Mouse (Mus musculus): ENCODE measurements around the gene Nifk.

The Nifk gene

DNA sequence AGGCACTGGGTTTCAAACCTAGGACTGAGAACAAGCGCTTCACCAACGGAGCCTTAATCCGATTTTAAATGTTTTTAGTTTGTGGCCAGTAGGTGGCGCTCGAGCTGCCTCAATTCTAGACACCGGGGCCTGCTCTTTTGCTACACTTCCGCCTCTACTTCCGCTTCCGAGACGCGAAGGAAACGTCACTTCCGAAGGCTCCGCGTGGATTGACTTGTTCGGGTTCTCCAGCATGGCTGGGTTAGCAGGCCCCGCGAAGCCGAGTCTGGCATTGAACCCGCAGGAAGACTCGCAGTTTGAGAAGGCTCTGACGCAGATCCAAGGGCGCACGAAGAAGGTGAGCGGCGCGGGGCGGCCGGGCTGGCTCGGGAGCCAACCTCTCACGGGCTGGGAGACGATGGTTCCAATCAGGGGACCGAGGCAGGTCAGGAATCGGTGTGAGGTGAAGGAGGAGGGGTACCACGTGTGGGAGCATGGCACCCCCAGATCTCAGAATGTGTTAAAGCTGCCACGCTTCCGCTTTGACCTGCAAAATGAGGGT lies at the start of gene Nifk:
Gene Nifk (plus strand): TSS at position 179 of the 541 bp plus-strand sequence.
- DNase-seq (ENCODE audit: low read depth), result peak; percentile 98

DNA sequence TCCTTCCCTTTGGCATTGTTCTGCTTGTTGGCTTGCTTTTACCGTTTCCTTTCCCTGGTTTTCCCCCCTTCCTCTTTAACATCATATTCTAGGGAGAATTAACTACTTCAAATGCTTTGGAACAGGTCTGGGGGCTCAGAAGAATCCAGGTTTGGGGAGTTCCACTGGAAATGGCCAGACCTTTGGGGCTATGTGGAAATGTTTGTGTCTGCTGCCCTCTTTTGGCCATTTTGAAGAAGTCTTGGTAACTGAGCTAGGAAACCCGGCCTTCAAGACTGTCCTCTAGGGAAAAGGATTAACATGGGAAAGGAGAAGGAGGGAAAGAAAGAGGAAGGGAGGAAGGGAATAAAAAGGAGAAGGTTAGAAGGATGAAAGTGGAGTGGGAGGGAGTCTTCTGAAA lies 46.5 kb upstream of the Nifk start:
- peak; percentile 68 for DNase-seq (ENCODE audit: low read depth)

DNA sequence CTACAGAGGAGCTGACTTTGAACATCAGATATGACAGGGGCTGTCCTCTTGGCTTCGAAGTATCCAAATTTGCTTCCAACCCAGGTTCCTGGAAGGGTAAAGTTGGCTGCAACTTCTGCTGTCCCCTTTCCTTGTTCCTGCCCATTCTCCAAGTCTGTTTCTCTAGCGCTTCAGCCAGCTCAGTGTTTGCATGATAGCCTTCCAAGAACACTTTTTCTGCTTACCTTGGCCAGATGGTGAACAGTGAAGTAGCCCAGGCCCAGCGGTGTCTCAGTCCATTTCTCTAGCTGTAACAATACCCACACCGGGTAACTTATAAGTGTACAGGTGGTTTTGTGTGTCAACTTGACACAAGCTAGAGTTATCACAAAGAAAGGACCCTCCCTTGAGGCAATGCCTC lies 29.3 kb upstream of the Nifk start:
- no peak for DNase-seq (ENCODE audit: low read depth)

DNA sequence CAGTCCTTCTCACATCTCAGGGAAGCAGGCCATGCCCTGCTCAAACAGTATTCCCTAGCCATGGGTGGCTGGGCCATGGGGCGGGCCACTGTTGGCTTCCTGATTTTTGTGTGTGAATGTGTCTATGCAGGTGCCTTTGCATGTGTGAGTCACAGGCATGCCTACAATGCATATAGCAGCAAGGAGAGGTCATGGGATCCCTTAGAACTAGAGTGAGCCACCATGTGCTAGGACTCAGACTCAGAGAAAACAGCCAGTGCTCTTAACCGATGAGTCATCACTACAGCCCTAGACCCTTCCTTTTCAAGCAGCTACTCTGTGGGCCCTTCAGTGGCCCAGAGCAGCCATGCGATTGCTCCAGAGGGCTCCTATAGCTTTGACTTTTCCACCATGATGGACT lies 27.4 kb upstream of the Nifk start:
- DNase-seq (ENCODE audit: low read depth), result peak; percentile 13

DNA sequence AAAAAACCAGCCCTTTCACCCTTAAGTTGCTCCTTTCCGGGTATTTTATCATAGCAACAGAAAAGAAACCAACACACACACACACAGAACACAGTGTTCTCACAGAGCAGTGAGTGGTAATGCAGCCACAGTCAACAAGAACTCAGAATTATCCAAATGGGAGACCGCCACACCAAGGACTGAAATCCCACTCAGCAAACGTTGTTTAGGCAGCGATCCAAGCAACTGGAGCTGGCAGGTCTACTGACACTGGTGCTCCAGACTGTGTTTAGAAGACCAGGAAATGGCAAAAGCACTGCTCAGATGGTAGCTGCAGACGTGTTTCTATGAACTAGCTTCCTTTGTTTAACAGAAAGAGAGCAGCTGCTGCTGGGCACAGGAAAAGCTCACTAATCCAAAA lies 26.8 kb upstream of the Nifk start:
- DNase-seq (ENCODE audit: low read depth), result no peak

DNA sequence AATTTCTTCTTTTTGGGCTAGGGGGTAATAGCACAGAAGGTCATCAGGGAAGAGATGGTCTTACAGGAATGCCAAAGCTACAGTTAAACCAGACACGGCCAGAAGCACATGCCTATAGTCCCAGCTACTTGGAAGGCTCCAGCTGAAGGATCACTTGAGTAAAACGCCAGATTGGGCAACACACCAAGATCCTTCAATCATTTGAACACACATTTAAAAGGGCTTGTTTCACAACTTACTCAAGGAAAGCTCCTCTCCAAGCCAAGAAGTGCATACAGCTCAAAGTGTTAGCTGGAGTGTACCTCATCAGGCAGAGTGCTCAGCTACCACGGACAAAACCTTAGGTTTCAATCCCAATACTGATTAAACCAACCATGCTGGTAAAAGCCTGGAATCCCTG lies 25.0 kb upstream of the Nifk start:
- DNase-seq (ENCODE audit: low read depth), result no peak

DNA sequence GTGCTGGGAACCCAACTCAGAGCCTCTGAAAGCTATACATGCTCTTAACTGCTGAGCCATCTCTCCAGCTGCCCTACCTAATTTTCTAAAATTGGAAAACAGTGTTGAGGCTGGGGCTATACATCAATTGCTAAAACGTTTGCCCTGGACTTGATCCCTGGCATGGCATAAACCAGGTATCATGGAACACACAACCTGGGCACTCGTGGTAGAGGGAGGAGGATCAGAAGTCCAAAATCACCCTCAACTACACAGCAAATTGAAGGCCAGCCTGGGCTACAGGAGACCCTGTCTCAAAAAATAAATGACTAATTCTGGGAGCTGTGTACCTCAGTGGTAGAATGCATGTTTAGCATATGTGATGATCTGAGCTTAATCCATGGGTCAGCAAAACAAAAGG lies 23.9 kb upstream of the Nifk start:
- no peak for DNase-seq (ENCODE audit: low read depth)

DNA sequence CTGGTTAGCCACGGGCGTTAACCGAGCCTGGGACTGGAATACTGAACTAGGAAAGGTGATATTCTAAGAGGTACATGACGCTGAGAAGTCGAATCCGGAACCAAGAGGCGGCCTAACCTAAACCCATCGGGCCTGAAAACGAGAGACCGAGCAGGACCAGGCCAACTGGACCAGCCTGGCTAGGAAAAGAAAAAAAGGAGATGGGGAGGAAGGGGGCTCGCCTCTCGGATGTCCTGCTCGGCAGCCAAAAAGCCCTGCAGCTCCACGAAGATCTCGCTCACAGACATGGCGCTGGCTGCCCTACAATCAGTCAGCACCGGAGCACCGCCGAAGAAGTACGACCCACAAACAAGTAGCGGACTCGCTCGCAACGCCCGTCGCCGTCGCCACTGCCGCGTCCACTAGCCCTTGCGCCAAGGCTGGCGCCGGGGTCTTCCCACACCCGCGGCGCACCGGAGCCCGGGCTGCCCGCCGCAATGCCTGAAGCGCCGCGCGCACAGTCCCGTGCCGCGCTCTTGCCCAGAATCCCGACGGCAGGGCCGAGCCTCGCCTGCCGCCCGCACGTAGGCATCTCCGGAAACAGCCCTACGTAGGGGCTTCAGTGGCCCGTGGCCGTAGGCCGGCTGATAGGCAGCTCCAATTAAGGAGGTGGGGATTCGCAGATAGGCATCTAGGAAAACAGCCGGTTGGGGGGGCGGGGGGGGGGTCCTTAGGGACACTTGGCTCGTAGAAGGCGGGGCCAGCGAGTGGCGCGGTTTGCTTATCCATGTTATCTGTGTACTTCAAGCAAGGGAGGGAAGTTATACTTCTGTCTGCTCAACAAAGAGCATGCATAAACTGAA lies 10.6 kb upstream of the Nifk start:
- DNase-seq (ENCODE audit: low read depth), result peak; percentile 94

DNA sequence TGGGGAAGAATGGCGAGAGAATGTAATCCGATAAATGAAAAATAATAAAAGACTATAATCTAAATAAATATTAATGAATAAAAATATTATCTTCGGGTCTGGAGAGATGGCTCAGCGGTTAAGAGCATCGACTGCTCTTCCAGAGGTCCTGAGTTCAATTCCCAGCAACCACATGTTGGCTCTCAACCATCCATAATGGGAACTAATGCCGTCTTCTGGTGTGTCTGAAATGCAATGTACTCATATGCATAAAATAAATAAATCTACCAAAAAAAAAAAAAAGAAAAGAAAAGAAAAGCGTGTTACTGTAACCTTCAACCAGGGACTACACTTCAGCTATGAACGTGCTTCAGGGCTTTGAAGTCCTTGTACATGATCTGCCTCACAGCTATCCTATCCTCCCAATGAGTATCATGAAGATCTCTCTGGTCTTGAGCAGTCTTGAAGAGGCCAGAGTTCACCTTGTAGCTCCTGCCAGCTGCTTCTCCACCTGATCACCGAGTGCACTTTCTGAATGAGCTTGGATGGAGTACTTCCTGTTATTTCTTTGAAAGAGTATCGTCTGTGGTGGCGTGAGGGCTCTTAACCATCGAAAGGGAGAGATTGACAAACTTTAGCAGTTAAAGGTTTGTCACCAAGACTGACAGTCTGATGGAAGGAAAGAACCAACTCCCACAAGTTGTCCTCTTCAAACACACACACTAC lies 9.9 kb upstream of the Nifk start, which contains the start of gene Tsn:
Gene Tsn (minus strand): TSS at position 118 of the 705 bp plus-strand sequence.
- peak; percentile 13 for DNase-seq (ENCODE audit: low read depth)

DNA sequence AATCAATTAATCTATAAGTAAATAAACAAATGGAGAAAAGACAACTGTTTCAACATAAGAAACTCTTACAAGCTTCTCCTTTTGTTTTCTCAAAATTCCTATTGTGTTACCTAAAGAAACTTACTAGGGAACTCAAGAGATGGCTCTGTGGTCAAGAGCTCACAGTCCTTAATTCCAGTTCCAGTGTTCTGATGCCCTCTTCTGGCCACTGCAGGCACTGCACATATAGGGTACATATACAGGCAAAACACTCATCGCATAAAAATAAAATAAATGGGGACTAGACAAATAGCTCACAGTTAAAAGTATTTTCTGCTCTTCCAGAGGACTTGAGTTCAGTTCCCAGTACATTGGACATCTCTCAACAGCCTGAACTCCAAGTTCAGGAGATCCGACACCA lies 943 bp upstream of the Nifk start:
- peak; percentile 84 for DNase-seq (ENCODE audit: low read depth)

DNA sequence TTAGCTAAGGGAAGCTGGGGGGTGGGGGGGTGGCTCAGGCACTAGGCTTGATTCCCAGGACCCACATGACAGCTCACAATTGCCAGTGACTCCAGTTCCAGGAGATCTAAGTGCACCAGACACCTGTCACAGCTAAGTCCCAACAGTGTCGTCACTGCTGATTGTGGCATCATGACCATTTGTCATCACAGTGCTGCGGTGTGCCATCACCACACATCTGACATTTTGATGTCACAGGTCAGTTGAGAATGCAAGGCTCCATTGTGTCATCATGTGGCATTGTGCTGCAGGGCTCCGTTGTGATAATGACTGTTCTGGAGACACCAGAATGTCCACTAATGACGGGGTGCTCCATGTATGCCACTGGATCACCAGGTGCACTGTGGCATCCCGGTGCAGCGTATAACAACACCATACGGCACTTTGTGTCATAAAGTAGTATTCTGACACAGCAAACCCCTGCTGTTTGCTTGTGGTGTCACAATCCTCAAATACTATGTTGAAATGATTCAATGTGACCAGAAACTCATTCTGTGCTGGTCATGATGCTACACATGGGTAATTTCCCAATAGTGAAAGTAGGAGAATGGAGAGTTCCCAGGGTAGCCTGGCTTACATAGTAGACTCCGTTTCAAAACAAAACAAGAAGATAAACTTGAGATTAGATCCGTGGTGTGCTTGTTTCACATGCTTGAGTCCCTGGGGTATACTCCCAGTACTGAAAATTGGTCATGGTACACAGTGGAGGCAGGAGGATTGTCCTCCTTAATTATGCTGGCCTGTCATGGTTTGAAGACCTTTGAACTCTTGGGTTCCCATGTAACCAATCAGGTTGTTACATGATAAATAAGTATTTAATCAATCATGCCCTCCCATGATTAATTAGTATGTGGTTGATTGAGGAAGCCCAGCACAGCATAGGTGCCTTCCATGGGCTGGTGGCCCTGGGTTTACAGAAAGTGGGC lies 13.4 kb downstream of the Nifk start:
- DNase-seq (ENCODE audit: low read depth), result peak; percentile 62

DNA sequence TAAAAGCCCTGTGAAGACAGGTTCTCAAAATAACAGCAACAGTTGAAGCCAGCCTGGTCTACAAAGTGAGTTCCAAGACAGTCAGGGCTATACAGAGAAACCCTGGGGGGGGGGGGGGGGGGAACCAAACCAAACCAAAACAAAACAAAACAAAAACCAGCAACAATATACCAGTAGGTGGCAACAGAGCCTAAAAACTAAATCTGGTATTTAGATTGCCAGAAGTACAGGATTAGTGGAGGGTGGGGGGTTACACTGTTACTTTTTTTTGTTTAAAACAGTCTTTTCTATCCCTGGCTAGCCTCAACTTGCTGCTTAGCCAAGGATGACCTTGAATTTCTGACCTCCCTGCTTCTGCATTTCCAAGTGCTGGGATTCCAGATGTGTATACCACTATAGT lies 14.2 kb downstream of the Nifk start:
- peak; percentile 51 for DNase-seq (ENCODE audit: low read depth)

DNA sequence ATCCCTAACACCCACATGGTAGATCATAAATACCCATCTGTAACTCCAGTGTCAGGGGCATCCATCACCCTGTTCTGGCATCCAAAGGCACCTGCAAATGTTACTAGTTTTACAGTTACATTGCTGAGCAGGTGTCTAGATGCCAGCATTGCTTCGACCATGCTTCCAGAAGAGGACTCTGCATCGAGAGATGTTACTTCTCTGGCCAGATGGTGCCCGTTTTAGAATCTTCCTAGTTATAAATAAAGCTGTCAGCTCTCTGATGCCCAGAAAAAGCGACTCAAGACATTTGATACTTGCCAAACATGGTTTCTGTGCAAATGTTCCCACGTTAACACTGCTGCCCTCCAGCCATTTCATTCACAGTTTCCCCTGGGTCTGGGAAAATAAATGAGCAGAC lies 16.3 kb downstream of the Nifk start:
- no peak for DNase-seq (ENCODE audit: low read depth)

DNA sequence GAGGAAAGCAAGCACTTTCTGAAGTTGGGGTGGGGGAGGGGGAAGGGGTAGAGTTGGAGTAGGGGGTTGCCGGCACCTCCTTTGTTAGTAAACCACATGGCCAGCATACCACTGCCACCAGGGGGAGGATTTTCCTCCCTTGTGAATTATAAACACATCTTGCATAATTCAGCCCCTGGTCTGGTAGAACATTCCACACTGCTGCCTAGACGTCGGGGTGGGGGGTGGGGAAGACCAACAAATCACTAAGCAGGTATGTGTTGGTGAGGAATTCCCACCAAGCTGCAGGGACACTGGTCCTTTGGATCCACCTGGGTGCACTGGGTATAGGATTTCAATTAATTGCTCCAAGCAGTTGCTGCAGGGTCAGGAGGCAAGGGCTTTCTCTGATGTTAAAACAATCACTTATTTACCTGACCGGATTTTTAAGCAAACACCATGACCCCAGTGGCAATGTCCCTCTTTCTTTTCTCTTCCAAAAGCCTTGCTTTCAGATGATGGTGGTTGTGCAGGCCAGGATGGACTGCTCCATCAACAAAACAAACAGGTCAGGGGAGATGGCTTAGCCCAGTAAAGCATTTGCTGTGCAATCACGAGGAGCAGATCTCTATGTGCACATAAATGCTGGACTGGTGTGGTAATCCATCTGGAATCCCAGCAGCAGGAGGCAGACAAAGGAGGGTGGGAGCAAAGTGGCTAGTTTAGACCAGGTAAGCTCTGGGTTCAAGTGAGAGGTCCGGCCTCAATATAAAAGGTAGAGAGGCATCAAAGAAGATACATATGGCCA lies 22.2 kb downstream of the Nifk start:
- no peak for DNase-seq (ENCODE audit: low read depth)

DNA sequence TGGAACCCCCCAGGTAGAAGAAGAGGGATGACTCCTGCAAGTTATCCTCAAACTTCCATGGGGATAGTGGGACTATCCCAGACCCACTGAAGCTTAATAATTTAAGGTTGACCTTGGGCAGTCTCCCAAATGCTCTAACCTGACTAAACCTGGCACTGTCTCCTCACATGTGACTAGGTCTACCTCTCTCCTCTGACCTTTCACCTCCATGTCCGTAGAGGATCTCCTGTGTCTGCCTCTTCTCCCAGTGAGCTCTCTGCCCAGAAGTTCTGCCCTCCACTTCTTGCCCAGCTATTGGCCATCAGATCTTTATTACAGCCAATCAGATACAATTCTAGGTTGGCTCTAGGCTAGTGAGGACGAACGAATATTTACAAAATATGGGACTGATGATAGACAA lies 28.3 kb downstream of the Nifk start:
- DNase-seq (ENCODE audit: low read depth), result no peak

DNA sequence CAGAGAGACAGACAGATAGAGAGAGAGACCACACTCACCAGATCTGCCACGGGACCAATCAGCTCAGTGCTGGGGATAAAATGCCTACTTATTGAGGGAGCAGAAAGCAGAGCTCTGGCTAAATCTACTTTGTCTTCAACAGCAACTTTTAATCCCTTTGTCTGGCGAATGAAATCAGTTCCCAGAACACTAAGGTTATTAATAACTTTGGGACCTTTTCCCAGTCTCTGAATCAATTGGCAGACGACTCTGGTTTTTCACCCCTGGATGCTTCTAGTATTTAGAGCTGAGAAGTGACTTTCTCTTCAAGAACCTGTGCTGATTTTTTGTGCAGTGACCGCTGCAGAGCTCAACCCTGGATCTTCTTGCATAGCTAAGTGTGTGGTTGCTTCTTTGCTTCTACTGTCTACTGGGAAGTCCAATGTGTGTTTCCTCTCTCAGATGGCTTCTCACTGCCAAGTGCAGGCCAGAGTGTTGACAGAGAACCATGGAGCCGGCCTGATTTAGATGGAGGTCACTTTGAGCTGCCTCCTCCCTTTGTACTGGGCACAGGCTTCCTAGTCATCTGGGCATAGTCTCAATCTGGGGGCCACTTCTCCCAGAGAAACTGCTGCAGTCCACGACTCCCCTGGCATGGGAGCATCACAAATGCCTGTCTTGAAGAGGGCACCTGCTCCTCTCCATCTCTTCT lies 37.6 kb downstream of the Nifk start:
- no peak for DNase-seq (ENCODE audit: low read depth)

DNA sequence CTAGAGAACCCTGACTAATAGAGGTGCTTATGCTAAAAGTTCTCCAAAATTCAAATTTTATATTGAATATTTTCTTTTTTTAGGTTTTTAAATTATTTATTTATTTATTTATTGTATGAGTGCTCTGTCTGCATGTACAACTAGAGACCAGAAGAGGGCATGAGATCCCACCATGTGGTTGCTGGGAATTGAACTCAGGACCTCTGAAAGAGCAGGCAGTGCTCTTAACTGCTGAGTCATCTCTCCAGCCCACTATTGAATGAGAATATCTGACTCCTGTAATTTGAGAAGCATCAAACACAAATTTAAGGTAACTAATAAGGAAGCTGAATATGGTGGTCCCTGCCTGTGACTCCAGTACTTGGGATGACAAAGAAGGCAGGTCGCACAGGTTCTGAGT lies 46.3 kb downstream of the Nifk start:
- peak; percentile 81 for DNase-seq (ENCODE audit: low read depth)

DNA sequence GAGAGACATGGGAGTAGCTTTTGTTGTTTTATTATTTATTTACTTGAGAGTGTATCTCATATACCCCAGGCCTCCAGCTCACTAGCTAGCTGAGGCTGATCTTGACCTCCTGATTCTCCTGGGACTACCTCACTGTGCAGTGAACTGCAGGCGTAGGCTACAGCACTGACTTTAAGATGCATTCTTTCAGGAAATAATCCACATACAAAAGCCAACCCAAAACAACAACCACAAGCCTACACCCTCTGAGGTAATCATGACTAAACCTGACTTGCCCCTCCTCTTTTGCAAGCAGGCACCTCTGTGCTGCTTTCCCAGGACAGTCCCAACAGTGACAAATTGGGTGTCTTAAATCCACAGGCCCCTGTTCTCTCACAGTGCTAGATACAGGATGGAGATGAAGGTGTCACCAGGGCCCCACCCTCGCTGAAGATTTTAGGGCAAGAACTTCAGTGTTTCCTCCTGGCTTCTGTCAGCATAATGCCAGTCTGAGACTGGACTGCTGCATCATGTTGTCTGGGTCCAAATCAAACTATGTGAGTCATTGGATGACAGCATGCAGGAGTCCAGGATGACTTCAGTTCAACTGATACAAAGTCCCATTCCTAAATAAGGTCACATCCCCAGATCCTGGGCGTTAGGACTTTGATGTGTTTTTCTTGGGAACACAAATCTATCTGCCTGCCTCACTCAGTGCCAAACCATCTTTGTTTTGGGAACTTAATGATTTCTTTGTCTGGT lies 47.3 kb downstream of the Nifk start:
- DNase-seq (ENCODE audit: low read depth), result peak; percentile 51

DNA sequence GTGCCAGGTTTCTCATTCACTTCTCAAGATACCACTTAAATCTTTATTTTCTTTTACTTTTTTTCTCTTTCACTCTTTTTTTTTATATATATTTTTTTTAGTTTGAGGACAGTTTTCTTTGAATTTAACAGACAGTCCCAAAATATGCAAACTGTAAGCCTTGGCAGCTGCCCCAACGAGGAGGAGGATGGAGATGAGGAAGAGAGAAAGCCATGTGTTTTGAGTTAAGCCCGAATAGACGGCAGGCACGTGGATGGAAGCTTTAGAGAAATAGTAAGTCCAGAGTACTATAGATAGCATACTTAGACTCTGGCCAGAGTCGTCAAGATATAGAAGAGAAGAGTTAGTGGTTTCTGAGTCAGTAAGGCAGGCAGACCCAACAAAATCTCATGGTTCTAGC lies 56.1 kb downstream of the Nifk start:
- no peak for DNase-seq (ENCODE audit: low read depth)
